Mouse (Mus musculus): ENCODE results near the gene Alg5. TPM values are rescaled to one million over a fixed set of nuclear protein-coding genes. Genes with fewer than 3 reads are reported as not detected.
A peak's percentile ranks its signal among the peaks of the same experiment; 100 is the strongest.
"Not testable (repeated sequence)": the region's sequence is repeated elsewhere in the genome, so short reads cannot be mapped to it uniquely, and the experiment has no call there.

Gene Alg5
- 51.3 and 55.6 TPM in 2 replicates for polyA plus RNA-seq (2015; fragmentation: Nextera tagmentation; extraction: Ambion mirVana)

DNA sequence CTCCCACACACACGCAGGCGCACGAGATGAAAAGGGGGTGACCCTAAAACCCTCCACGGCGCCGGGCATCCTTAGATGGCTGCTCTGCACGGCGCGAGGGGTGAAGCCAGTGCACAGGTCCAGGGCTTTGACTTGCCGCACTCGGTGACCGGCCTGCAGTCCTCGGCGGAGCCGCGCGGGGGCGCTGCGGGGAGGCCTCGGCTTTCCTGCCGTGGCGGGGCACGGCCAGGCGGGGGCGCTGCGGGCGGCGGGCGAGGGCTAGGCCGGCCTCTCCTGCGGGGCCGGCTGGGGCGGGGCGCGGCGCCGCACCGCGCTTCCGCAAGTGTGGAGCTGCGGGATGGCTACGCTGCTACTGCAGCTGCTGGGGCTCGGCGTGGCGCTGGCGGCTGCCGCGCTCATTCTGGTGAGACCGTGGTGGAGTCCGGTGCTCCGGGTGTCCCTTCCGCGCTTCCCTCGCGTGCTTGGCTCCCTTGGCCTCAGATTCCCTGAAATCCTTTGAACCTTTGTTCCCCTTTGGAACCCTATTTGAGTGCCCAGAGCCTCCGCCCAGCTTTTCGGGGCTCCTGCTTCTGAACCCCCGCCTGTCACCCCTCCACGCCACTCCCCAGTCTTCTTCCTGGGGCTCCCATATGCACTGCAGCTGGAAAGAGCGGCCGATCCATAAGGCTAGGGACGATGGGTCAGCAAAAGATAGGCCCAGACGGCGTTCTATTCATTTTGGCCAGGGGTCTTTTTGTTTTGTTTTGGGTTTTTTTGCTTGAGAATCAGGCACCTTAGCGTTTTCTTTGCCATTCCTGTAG lies at the start of gene Alg5, which contains the start of gene Exosc8:
Gene Alg5 (plus strand): TSS at position 293 of the 800 bp plus-strand sequence.
Gene Exosc8 (minus strand): TSS at position 147 of the 800 bp plus-strand sequence.
- Histone ChIP-seq H3K27me3 (no peaks in the 10 kb centered on the region), H3K4me1 (peaks cover 21% of the 10 kb centered on the region), H3K36me3 (peaks cover 46% of the 10 kb centered on the region), H3K9ac (peak within 1 kb of the TSS; percentile 96), H3K4me3 (peak within 1 kb of the TSS; percentile 93), H3K4me2 (peak within 1 kb of the TSS; percentile 86), H3K9me3 (no peaks in the 10 kb centered on the region), H3K27ac (peak within 1 kb of the TSS; percentile 99)
- under 1% methylated on average over 50 of the region's 65 CpGs for WGBS
- peak; percentile 90 for ATAC-seq (ENCODE audit: insufficient number of reproducible peaks, insufficient read depth, low FRiP score, low TSS enrichment, low read depth)

DNA sequence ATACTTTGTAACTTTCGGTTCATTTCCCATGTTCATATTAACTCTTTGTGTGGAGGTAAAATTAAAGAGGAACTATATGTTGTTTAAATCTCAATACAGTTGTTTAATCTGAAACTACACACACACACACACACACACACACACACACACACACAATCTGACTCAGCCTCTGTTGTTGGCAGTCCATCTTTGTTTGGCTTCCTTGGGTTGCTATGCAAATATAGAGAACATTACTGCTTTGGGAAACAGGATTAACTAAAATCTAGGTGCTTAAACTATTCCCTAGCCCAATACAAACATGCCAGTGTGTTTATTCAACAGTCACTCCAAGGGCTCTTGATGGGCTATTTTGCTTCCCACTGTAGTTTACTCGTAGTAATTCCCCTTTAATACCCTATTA lies 48.1 kb upstream of the Alg5 start:
- H3K4me3 ChIP-seq: no peak overlapping the region
- no peak overlapping the region for H3K9ac ChIP-seq
- H3K36me3 ChIP-seq: no peaks in the 10 kb centered on the region
- peaks cover 6% of the 10 kb centered on the region; the same call in 1 of the 2 replicates for H3K4me1 ChIP-seq
- WGBS: 56% methylated on average over 2 of the region's 2 CpGs
- H3K27me3 ChIP-seq: no peaks in the 10 kb centered on the region
- H3K4me2 ChIP-seq: no peak overlapping the region
- no peak overlapping the region for H3K27ac ChIP-seq
- H3K9me3 ChIP-seq: no peaks in the 10 kb centered on the region
- ATAC-seq (ENCODE audit: insufficient number of reproducible peaks, insufficient read depth, low FRiP score, low TSS enrichment, low read depth): no peak

DNA sequence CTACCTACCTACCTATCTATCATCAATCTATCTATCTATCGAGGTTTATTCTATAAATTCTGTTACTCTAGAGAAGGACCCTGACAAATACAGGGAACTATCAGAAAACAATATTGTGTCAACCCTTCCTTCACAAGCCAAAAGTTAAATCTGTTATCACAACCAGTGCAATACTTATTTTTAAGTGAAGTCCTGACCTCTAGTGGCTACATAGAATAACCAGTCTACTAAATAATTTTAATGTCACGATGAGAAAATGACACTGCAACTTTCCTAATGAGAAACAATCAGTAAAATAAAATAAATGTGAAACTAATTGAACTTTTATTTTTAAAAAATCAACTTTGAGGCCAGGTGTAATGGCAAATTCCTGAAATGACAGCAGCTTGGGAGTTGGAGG lies 46.2 kb upstream of the Alg5 start:
- no peak overlapping the region for H3K4me2 ChIP-seq

DNA sequence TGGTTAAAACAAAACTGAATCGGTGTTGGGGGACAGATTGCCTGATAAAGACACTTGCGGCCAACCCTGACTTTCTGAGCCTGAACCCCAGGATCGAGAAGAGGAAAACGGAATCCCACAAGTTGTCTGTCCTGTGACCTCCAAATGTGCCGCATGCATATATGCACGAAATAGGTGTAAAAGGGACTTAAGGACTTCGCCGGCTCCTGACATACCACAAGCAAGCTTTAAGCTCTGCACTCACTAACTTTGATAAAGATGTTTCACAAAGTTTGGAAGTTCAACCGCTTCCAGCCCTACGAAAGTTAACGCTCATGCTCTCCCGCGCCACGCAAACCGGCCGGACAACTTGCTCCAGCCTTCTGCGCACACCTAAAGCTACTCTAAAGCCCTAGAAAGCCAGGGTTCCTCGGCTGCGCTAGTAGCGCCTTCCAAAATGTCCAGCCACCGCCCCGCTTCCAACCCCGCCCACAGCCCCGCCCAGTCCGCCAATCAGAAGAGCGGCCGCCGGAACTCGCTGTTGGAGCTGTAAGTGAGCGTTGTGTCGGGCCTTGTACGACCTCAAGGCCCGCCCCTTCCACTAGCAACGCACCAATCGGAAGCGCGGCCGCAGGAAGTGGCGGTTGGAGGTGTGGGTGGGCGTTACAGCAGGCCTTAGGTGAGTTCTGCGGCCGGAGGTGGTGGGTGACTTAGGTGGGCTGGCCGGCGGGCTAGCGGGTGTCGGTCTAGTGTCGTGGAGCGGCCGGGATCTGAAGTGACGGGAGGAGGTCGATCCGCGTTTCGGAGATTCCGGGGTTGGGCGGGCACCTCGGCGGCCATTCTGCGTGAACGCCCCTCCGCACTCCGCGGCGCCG lies 42.9 kb upstream of the Alg5 start, which contains the start of gene Supt20:
Gene Supt20 (plus strand): TSS at position 606 of the 854 bp plus-strand sequence.
- ATAC-seq (ENCODE audit: insufficient number of reproducible peaks, insufficient read depth, low FRiP score, low TSS enrichment, low read depth): peak; percentile 99
- H3K9ac ChIP-seq: peak within 1 kb of the TSS; percentile 80
- peak within 1 kb of the TSS; percentile 75 for H3K4me3 ChIP-seq
- H3K27me3 ChIP-seq: no peaks in the 10 kb centered on the region
- H3K4me1 ChIP-seq: peaks cover 6% of the 10 kb centered on the region; the same call in 1 of the 2 replicates
- H3K36me3 ChIP-seq: peaks cover 18% of the 10 kb centered on the region
- H3K4me2 ChIP-seq: peak within 1 kb of the TSS; percentile 76
- peak within 1 kb of the TSS; percentile 89 for H3K27ac ChIP-seq
- H3K9me3 ChIP-seq: no peaks in the 10 kb centered on the region
- WGBS: 2% methylated on average over 65 of the region's 65 CpGs

More for the DNA sequence above, 46.2 kb upstream of the Alg5 start:
- H3K36me3 ChIP-seq: no peaks in the 10 kb centered on the region
- H3K27ac ChIP-seq: no peak overlapping the region
- H3K9ac ChIP-seq: no peak overlapping the region
- H3K4me1 ChIP-seq: peaks cover 6% of the 10 kb centered on the region; the same call in 1 of the 2 replicates
- WGBS: 34% methylated on average over 2 of the region's 2 CpGs
- ATAC-seq (ENCODE audit: insufficient number of reproducible peaks, insufficient read depth, low FRiP score, low TSS enrichment, low read depth): no peak
- no peaks in the 10 kb centered on the region for H3K9me3 ChIP-seq
- no peak overlapping the region for H3K4me3 ChIP-seq
- no peaks in the 10 kb centered on the region for H3K27me3 ChIP-seq

DNA sequence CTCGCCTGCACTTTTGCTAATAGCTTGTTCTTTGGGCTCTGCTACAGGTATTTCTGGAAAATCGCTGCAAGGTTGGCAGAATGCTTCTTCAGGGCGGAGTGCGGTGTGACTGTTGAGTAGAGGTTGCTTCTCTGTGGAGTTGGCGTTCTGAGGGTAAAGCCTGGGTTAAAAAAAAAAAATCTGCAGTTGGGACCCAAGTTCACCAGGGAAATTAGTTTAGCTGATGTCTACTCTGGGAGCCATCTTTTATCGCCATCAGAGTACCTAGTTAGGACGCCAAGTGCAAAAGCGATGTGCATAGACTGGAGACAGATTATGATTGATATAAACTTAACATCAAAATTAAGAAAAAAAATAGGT lies 42.3 kb upstream of the Alg5 start:
- 0% methylated on average over 8 of the region's 8 CpGs for WGBS
- Histone ChIP-seq H3K27me3 (no peaks in the 10 kb centered on the region), H3K4me3 (peak overlapping the region; percentile 75), H3K9me3 (no peaks in the 10 kb centered on the region), H3K4me1 (peaks cover 6% of the 10 kb centered on the region; the same call in 1 of the 2 replicates), H3K36me3 (peaks cover 24% of the 10 kb centered on the region), H3K9ac (peak overlapping the region; percentile 80), H3K27ac (peak overlapping the region; percentile 89), H3K4me2 (peak overlapping the region; percentile 66)
- ATAC-seq (ENCODE audit: insufficient number of reproducible peaks, insufficient read depth, low FRiP score, low TSS enrichment, low read depth): no peak

DNA sequence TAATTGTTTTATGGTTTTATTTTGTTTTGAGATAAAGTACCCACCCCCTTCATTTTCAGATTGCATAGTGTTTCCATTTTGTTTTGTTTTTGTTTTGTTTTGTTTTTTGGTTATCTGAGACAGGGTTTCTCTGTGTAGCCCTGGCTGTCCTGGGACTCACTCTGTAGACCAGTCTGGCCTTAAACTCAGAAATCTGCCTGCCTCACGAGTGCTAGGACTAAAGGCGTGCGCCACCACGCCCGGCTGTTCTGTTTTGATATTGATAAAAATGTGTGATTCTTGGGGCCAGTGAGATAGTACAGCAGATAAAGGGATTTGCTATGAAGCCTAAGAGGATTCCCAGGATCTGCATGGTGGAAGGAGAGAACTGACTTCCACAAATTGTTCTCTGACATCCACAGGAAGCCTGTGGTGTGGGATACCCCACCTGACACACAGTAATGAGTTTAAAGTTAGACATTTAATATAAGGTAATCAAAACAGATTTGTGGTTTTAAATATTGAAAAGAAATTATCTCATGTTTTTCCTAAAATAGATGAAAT lies 35.5 kb upstream of the Alg5 start:
- H3K27ac ChIP-seq: no peak overlapping the region
- H3K9me3 ChIP-seq: no peaks in the 10 kb centered on the region
- no peak overlapping the region for H3K4me3 ChIP-seq
- no peak overlapping the region for H3K4me2 ChIP-seq
- H3K36me3 ChIP-seq: peaks cover 80% of the 10 kb centered on the region
- no peak for ATAC-seq (ENCODE audit: insufficient number of reproducible peaks, insufficient read depth, low FRiP score, low TSS enrichment, low read depth)
- WGBS: 84% methylated on average over 5 of the region's 5 CpGs
- no peaks in the 10 kb centered on the region for H3K27me3 ChIP-seq
- H3K9ac ChIP-seq: no peak overlapping the region
- H3K4me1 ChIP-seq: no peaks in the 10 kb centered on the region

DNA sequence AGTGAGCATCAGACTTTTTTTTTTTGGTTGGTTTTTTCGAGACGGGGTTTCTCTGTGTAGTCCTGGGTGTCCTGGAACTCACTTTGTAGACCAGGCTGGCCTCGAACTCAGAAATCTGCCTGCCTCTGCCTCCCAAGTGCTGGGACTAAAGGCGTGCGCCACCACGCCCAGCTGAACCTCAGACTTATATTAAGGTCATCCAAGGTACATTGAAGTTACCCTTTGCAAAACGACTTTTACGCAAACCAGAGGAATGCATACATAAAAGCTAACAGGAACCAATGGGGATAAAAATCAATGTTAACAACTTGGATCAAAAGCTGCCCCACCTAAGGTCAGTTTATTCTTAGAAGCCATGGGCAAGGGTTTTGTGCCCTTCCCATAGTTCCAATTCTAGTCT lies 31.2 kb upstream of the Alg5 start:
- 95% methylated on average over 8 of the region's 8 CpGs for WGBS
- not testable (repeated sequence) for ATAC-seq (ENCODE audit: insufficient number of reproducible peaks, insufficient read depth, low FRiP score, low TSS enrichment, low read depth)

DNA sequence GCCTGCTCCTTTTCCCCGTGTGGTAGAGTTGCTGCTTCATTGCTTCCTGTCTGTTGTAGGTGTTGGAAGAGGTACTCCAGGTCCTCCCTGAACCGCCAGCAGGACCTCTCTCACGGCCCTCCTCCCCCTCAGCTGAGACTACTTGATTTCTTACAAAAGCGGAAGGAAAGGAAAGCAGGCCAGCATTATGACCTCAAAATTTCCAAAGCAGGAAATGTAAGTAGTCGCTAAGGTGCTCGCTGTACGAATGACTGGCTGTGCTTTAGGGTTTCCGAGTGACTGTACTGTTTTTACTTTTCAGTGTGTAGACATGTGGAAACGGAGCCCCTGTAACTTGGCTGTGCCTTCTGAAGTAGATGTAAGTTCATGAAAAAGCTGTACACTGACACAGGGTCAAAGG lies 26.4 kb upstream of the Alg5 start:
- Histone ChIP-seq H3K4me2 (no peak overlapping the region), H3K4me3 (no peak overlapping the region), H3K9me3 (no peaks in the 10 kb centered on the region), H3K27me3 (no peaks in the 10 kb centered on the region), H3K27ac (no peak overlapping the region), H3K4me1 (no peaks in the 10 kb centered on the region), H3K9ac (no peak overlapping the region), H3K36me3 (peaks cover 81% of the 10 kb centered on the region)
- WGBS: 90% methylated on average over 9 of the region's 9 CpGs
- ATAC-seq (ENCODE audit: insufficient number of reproducible peaks, insufficient read depth, low FRiP score, low TSS enrichment, low read depth): no peak

More for the DNA sequence above, 31.2 kb upstream of the Alg5 start:
- not testable (repeated sequence) for H3K4me2 ChIP-seq, H3K27me3 ChIP-seq, H3K27ac ChIP-seq, H3K4me3 ChIP-seq, H3K9me3 ChIP-seq, H3K4me1 ChIP-seq, H3K9ac ChIP-seq
- peaks cover 86% of the 10 kb centered on the region for H3K36me3 ChIP-seq

DNA sequence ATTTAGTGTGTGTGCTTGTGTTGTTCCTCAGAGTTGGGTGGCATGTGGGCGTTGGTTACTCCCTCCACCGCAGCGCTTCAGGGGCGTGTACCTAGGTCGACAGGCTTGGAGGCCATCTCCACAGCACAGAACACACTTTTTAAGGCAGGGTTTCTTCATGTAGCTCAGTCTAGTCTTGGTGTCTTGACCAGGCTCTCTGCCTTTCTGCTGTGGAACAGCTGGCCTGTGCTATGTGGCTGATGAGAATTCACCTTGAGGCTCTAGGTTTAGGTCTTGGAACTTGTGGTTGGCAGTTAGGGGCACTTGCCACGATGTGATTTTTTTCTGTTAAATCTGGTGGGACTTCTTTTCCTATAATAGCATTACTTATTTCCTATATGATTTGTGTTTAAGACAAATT lies 21.1 kb upstream of the Alg5 start, which contains the start of gene Gm21958:
Gene Gm21958 (minus strand): TSS at position 101 of the 400 bp plus-strand sequence.
- Histone ChIP-seq H3K4me2 (no peak within 1 kb of the TSS), H3K9ac (no peak within 1 kb of the TSS), H3K27ac (no peak within 1 kb of the TSS), H3K9me3 (no peaks in the 10 kb centered on the region), H3K4me1 (no peaks in the 10 kb centered on the region), H3K27me3 (no peaks in the 10 kb centered on the region), H3K36me3 (peaks cover 77% of the 10 kb centered on the region), H3K4me3 (no peak within 1 kb of the TSS)
- no peak for ATAC-seq (ENCODE audit: insufficient number of reproducible peaks, insufficient read depth, low FRiP score, low TSS enrichment, low read depth)
- 93% methylated on average over 6 of the region's 6 CpGs for WGBS

DNA sequence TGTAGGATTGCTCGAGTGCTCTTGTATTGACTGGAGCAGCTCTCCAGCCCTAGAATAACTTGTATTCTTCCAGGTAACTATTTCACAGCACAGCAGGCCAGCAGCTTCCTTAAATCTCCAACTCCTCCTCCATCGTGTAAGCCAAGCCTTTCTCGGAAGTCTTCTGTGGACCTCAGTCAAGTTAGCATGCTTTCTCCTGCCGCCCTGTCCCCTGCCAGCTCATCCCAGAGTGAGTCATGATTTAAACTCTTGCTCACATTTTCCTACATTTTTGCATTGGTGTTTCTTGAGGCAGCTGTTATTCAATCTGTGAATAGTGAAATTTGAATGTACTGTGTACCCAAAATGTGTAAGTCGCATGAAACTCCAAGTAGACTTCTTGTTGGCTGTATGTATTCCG lies 19.9 kb upstream of the Alg5 start:
- H3K27ac ChIP-seq: no peak overlapping the region
- 93% methylated on average over 6 of the region's 6 CpGs for WGBS
- no peaks in the 10 kb centered on the region for H3K9me3 ChIP-seq
- no peak overlapping the region for H3K9ac ChIP-seq
- no peak overlapping the region for H3K4me3 ChIP-seq
- no peak overlapping the region for H3K4me2 ChIP-seq
- H3K36me3 ChIP-seq: peaks cover 70% of the 10 kb centered on the region
- no peak for ATAC-seq (ENCODE audit: insufficient number of reproducible peaks, insufficient read depth, low FRiP score, low TSS enrichment, low read depth)
- H3K4me1 ChIP-seq: no peaks in the 10 kb centered on the region
- H3K27me3 ChIP-seq: no peaks in the 10 kb centered on the region

DNA sequence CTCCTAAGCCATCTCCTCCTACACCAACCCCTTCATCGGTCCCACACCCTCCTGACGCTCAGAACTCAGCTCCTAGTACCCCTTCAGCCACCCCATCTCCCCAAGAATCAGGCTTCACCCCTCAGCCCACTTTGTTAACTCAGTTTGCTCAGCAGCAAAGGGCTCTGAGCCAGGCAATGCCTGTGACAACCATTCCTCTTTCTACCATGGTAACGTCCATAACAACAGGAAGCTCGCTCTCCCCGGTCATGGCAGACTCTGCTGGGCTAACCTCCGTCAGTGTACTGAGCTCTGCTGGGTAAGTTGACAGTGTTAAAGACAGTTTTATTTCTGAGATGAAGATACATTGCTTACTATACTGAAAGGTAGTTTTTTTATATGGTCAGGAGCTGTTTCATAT lies 18.0 kb upstream of the Alg5 start:
- Histone ChIP-seq H3K27ac (no peak overlapping the region), H3K4me2 (no peak overlapping the region), H3K9ac (no peak overlapping the region), H3K4me1 (no peaks in the 10 kb centered on the region), H3K27me3 (no peaks in the 10 kb centered on the region), H3K9me3 (no peaks in the 10 kb centered on the region), H3K4me3 (no peak overlapping the region), H3K36me3 (peaks cover 71% of the 10 kb centered on the region)
- no peak for ATAC-seq (ENCODE audit: insufficient number of reproducible peaks, insufficient read depth, low FRiP score, low TSS enrichment, low read depth)
- 85% methylated on average over 6 of the region's 6 CpGs for WGBS
